Mouse (Mus musculus) urinary bladder, postnatal 25 days (tissue): ENCODE measurements around the gene Eif2a.
"Not testable (repeated sequence)": the region's sequence is repeated elsewhere in the genome, so short reads cannot be mapped to it uniquely, and the experiment has no call there.

Source experiments
- DNase-seq: peaks from one replicate; pipeline ENCODE4 v3.0.0; 2022; ENCODE audit warnings: low spot score

Gene Eif2a

GRCm38 (mm10) chr3:58521361-58521760 is 4.3 kb upstream of the Eif2a start:
- no peak for DNase-seq

- no peak for DNase-seq
Observed at GRCm38 (mm10) chr3:58523386-58523785, 2.2 kb upstream of the Eif2a start.

- DNase-seq = no peak
Observed at GRCm38 (mm10) chr3:58524246-58524645, 1.4 kb upstream of the Eif2a start.

GRCm38 (mm10) chr3:58525166-58525565 is 455 bp upstream of the Eif2a start:
- DNase-seq = no peak

- DNase-seq = no peak
Observed at GRCm38 (mm10) chr3:58526408-58526737, 752 bp downstream of the Eif2a start.

- DNase-seq = no peak
Observed at GRCm38 (mm10) chr3:58536573-58536972, 11.0 kb downstream of the Eif2a start.

GRCm38 (mm10) chr3:58552001-58552811 is 26.6 kb downstream of the Eif2a start:
- DNase-seq = no peak

- no peak for DNase-seq
Observed at GRCm38 (mm10) chr3:58556649-58557048, 31.0 kb downstream of the Eif2a start.

- no peak for DNase-seq
Observed at GRCm38 (mm10) chr3:58559887-58560286, 34.3 kb downstream of the Eif2a start.

GRCm38 (mm10) chr3:58561437-58561836 is 35.8 kb downstream of the Eif2a start:
- DNase-seq = no peak

GRCm38 (mm10) chr3:58570821-58571220 is 45.2 kb downstream of the Eif2a start:
- DNase-seq = no peak

- DNase-seq = peak; percentile 97
Observed at GRCm38 (mm10) chr3:58576137-58577066, 50.8 kb downstream of the Eif2a start, which contains the start of gene Selenot. Gene Selenot (plus strand): TSS chr3:58576636.

- peak; percentile 47 for DNase-seq
Observed at GRCm38 (mm10) chr3:58577067-58577503, 51.5 kb downstream of the Eif2a start.

- no peak for DNase-seq
Observed at GRCm38 (mm10) chr3:58577506-58578050, 52.0 kb downstream of the Eif2a start.

GRCm38 (mm10) chr3:58581530-58581929 is 55.9 kb downstream of the Eif2a start:
- no peak for DNase-seq

GRCm38 (mm10) chr3:58582297-58582696 is 56.7 kb downstream of the Eif2a start:
- DNase-seq = no peak

GRCm38 (mm10) chr3:58582788-58583426 is 57.3 kb downstream of the Eif2a start:
- DNase-seq = no peak

- DNase-seq = not testable (repeated sequence)
Observed at GRCm38 (mm10) chr3:58590544-58590943, 64.9 kb downstream of the Eif2a start.

- DNase-seq = not testable (repeated sequence)
Observed at GRCm38 (mm10) chr3:58592666-58593065, 67.0 kb downstream of the Eif2a start.

GRCm38 (mm10) chr3:58593623-58594022 is 68.0 kb downstream of the Eif2a start:
- DNase-seq = no peak
